Mouse (Mus musculus): ENCODE measurements around the gene Klhdc8a.

DNA sequence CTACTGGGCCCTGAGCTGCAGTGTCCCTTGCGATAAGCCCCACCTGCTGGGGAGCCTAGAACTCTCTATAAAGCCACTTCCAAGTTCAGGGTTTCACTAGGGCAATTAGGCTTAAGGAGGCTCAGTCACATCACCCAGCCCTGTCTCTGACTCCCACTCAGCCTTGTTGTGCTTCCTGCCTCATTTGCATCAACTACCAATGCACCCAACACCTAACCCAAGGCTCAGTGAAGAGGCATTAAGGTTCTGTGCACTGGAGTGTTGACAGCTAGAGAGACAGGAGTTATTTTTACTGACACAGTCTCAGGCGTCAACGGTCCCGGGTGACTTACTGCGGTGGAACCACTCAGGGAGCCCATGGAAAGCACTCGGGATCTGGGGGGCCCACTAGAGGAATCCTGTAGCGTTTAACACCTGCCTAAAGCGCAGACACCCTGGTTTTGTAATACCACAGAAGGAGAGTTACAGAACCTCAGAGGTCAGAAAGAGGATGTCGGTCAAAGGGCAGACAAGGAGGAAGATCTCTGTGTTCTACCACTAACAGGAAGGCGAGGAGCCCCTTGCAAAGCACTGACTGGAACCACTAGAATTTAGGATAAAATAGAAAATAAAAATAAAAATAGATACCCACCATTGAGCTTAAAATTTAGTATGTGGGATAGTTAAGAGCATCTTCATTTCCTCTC, 12.9 kb downstream of the Klhdc8a start:
- TF ChIP-seq POLR2A (IDR thresholded peaks at IDR 0.05; ENCODE audit: low read depth, low read length) (no peak), CTCF (IDR thresholded peaks at IDR 0.05; ENCODE audit: extremely low read depth, insufficient read length, insufficient replicate concordance, low read depth, low read length) (no peak)
